Comparison of ENCODE assay signal across 7 mouse cellular contexts in genomic region chr5:113855696-113856095, GRCm38 (mm10). TPM values are rescaled to one million over a fixed set of nuclear protein-coding genes. Genes with fewer than 3 reads are reported as not detected.
A peak's percentile ranks its signal among the peaks of the same experiment; 100 is the strongest.
DNase-seq lines count a peak whose midpoint lies in the region; ATAC-seq and TF ChIP-seq lines count a peak whose summit lies in the region.

No protein-coding gene starts in this region.

- H3K4me1 ChIP-seq in ES-Bruce4 (ENCODE audit: control insufficient read depth, insufficient read depth, low read length), result peaks cover 3% of the 10 kb centered on the region
- H3K4me1 ChIP-seq in limb, embryonic 13.5 days, result peaks cover 20% of the 10 kb centered on the region

- H3K9ac ChIP-seq in ES-Bruce4 (ENCODE audit: low read depth, poor library complexity, severe bottlenecking), result no peak overlapping the region
- H3K9ac ChIP-seq in limb, embryonic 13.5 days, result 0 out of 2 replicates have a peak overlapping the region, but pooled peaks have one; percentile 4

- peak overlapping the region; percentile 9 for H3K27ac ChIP-seq in ES-Bruce4 (ENCODE audit: insufficient read depth, low read length)
- H3K27ac ChIP-seq in limb, embryonic 13.5 days, result no peak overlapping the region

- H3K36me3 ChIP-seq in ES-Bruce4 (ENCODE audit: control insufficient read depth, insufficient read depth, low read length, poor library complexity, severe bottlenecking), result no peaks in the 10 kb centered on the region
- peaks cover 13% of the 10 kb centered on the region for H3K36me3 ChIP-seq in limb, embryonic 13.5 days

- whole genome bisulfite sequencing in limb, embryonic 13.5 days, result 64% methylated on average over 3 of the region's 3 CpGs

- no peak for TF ChIP-seq POLR2A in ES-Bruce4 (IDR thresholded peaks at IDR 0.05; ENCODE audit: insufficient read depth, low read length)

- no peaks in the 10 kb centered on the region for H3K27me3 ChIP-seq in ES-Bruce4 (ENCODE audit: control insufficient read depth, insufficient read depth, low read length, poor library complexity, severe bottlenecking)
- H3K27me3 ChIP-seq in limb, embryonic 13.5 days, result no peaks in the 10 kb centered on the region

- ATAC-seq in limb, embryonic 13.5 days (ENCODE audit: low FRiP score, low read depth), result no peak

- TF ChIP-seq EP300 in ES-Bruce4 (IDR thresholded peaks at IDR 0.05; ENCODE audit: insufficient read depth, low read depth, low read length), result peak; percentile 95

- H3K4me2 ChIP-seq in limb, embryonic 13.5 days (replicated peaks), result no peak overlapping the region

- H3K9me3 ChIP-seq in ES-Bruce4 (replicated peaks; ENCODE audit: control insufficient read depth, insufficient read depth, low read length, poor library complexity, severe bottlenecking), result no peaks in the 10 kb centered on the region
- H3K9me3 ChIP-seq in limb, embryonic 13.5 days, result no peaks in the 10 kb centered on the region

- peak; percentile 52 for DNase-seq in brain, adult 2 months (ENCODE audit: low read depth, low spot score)
- peak; percentile 80 to 82 for DNase-seq in heart, postnatal 10 days
- DNase-seq in T-cell, adult 2 months (ENCODE audit: low spot score), result no peak
- DNase-seq in urinary bladder, postnatal 25 days (ENCODE audit: low spot score), result no peak
- no peak for DNase-seq in gastrocnemius, adult 8-10 months (ENCODE audit: low spot score in 2 of 2)

- TF ChIP-seq CTCF in ES-Bruce4 (IDR thresholded peaks at IDR 0.05; ENCODE audit: low read depth, low read length), result no peak

- intact Hi-C loops in heart, postnatal 10 days (cut with DNase I), result loop anchor here (2.0 to 10.0 kb wide), 4 partner anchors 53 to 269 kb away; partner anchors contain the start of genes Alkbh2 and Coro1c

- no peak overlapping the region for H3K4me3 ChIP-seq in ES-Bruce4 (ENCODE audit: low read depth, low read length)
- no peak overlapping the region for H3K4me3 ChIP-seq in limb, embryonic 13.5 days

RNA-seq across cellular contexts. Expression of gene Selplg, which starts 23.3 kb away (rescaled TPM):
- 0.72 and 1.9 TPM in 2 replicates for polyA plus RNA-seq in ES-Bruce4 (2011; ENCODE audit: insufficient read depth, insufficient read length, low read depth, missing spikeins)
- total RNA-seq in heart, postnatal 10 days (2021), result 1 to 10 TPM; 2.0 to 2.1 TPM
- polyA plus RNA-seq in limb, embryonic 13.5 days (2015; fragmentation: Nextera tagmentation; extraction: Ambion mirVana), result 2.5 TPM in 2 replicates
- 1 to 10 TPM in 1 of 4 experiments, under 1 TPM in 3; 0.41 to 1.5 (median 0.48) TPM for total RNA-seq in gastrocnemius, adult 8-10 months (2022)

RNA-seq across cellular contexts. Expression of gene Coro1c, which starts 52.9 kb away (rescaled TPM):
- 174 and 218 TPM in 2 replicates for polyA plus RNA-seq in ES-Bruce4 (2011; ENCODE audit: insufficient read depth, insufficient read length, low read depth, missing spikeins)
- 10 to 100 TPM; 73.1 to 76.1 TPM for total RNA-seq in heart, postnatal 10 days (2021)
- 83.1 and 90.2 TPM in 2 replicates for polyA plus RNA-seq in limb, embryonic 13.5 days (2015; fragmentation: Nextera tagmentation; extraction: Ambion mirVana)
- 1 to 10 TPM; 7.0 to 9.8 (median 8.2) TPM for total RNA-seq in gastrocnemius, adult 8-10 months (2022)

RNA-seq across cellular contexts. Expression of gene Tmem119, which starts 55.4 kb away (rescaled TPM):
- polyA plus RNA-seq in ES-Bruce4 (2011; ENCODE audit: insufficient read depth, insufficient read length, low read depth, missing spikeins), result 0.79 and 1.2 TPM in 2 replicates
- total RNA-seq in heart, postnatal 10 days (2021), result 10 to 100 TPM; 14.6 to 18.5 TPM
- 221 and 237 TPM in 2 replicates for polyA plus RNA-seq in limb, embryonic 13.5 days (2015; fragmentation: Nextera tagmentation; extraction: Ambion mirVana)
- total RNA-seq in gastrocnemius, adult 8-10 months (2022), result 1 to 10 TPM in 1 of 4 experiments, under 1 TPM in 3; 0.36 to 1.1 (median 0.77) TPM

Comparison
In these comparisons a context has a peak if more than half of its experiments do, and no peak if none do; other contexts are left out.
1. DNase-seq: peak in brain, adult 2 months (single experiment) and heart, postnatal 10 days (2 of 2); none in T-cell, adult 2 months (single experiment), urinary bladder, postnatal 25 days (single experiment) and gastrocnemius, adult 8-10 months (0 of 2).
2. RNA of gene Coro1c, which starts 52.9 kb away (total RNA-seq): 73.1 to 76.1 TPM in heart, postnatal 10 days; 7.0 to 9.8 TPM in gastrocnemius, adult 8-10 months; every median in the first group is over 4 times any median in the second.
3. RNA of gene Tmem119, which starts 55.4 kb away (total RNA-seq): 14.6 to 18.5 TPM in heart, postnatal 10 days; 0.36 to 1.1 TPM in gastrocnemius, adult 8-10 months; every median in the first group is over 4 times any median in the second.